Mouse (Mus musculus) cortical plate, adult 2 months (tissue): ENCODE data around the gene Ppp1cc. TPM values are rescaled to one million over a fixed set of nuclear protein-coding genes. Genes with fewer than 3 reads are reported as not detected.
"Not testable (repeated sequence)": the region's sequence is repeated elsewhere in the genome, so short reads cannot be mapped to it uniquely, and the experiment has no call there.

Experiments used
- H3K27ac ChIP-seq: fragments of 200-500 bp; 2 replicates; pipeline ENCODE4 v1.5.1; 2012; ENCODE audit warnings: low read length, control low read depth, inconsistent platforms; ENCODE audit not compliant: insufficient read depth
- H3K4me1 ChIP-seq: fragments of 200-500 bp; 2 replicates; pipeline ENCODE4 v1.6.1; 2011; ENCODE audit warnings: low read length; ENCODE audit not compliant: control insufficient read depth, insufficient read depth
- H3K4me3 ChIP-seq: fragments of 200-500 bp; 2 replicates; pipeline ENCODE4 v1.5.1; 2011; ENCODE audit warnings: mild to moderate bottlenecking, low read length, control low read depth; ENCODE audit not compliant: insufficient read depth
- CTCF ChIP-seq: fragments of 200-500 bp; IDR thresholded peaks from 2 replicates; pipeline ENCODE4 v1.5.1; 2011; ENCODE audit warnings: mild to moderate bottlenecking, control low read depth, low read length; ENCODE audit not compliant: insufficient read depth; ENCODE audit errors: extremely low read depth
- POLR2A ChIP-seq: fragments of 200-500 bp; IDR thresholded peaks from 2 replicates; pipeline ENCODE4 v1.6.1; 2011; ENCODE audit warnings: mild to moderate bottlenecking, low read length, control low read depth; ENCODE audit not compliant: insufficient read depth; ENCODE audit errors: extremely low read depth
- polyA plus RNA-seq: library from polyadenylated mRNA; depleted of rRNA; stranded (reverse); fragments of >200 nt; gene quantifications from 2 replicates; pipeline ENCODE4 v1.2.3, GENCODE M21; 2012

Gene Ppp1cc
- polyA plus RNA-seq, 1 experiment, result 186 TPM

- Histone ChIP-seq H3K4me3 (no peak overlapping the region), H3K27ac (no peak overlapping the region)
- TF ChIP-seq CTCF, result no peak
Observed at GRCm38 (mm10) chr5:122209591-122210368, 51.7 kb downstream of the Ppp1cc start.

GRCm38 (mm10) chr5:122210890-122211289 is 52.8 kb downstream of the Ppp1cc start:
- TF ChIP-seq POLR2A, result no peak
- TF ChIP-seq CTCF, result no peak
- Histone ChIP-seq H3K4me1 (no peaks in the 10 kb centered on the region), H3K4me3 (no peak overlapping the region), H3K27ac (no peak overlapping the region)

More at GRCm38 (mm10) chr5:122209591-122210368, 51.7 kb downstream of the Ppp1cc start:
- H3K4me1 ChIP-seq, result no peaks in the 10 kb centered on the region

GRCm38 (mm10) chr5:122212125-122212524 is 54.0 kb downstream of the Ppp1cc start:
- TF ChIP-seq CTCF (no peak), POLR2A (no peak)
- no peak overlapping the region for H3K27ac ChIP-seq
- no peaks in the 10 kb centered on the region for H3K4me1 ChIP-seq
- no peak overlapping the region for H3K4me3 ChIP-seq

GRCm38 (mm10) chr5:122212820-122213219 is 54.7 kb downstream of the Ppp1cc start:
- not testable (repeated sequence) for H3K4me3 ChIP-seq, H3K4me1 ChIP-seq, H3K27ac ChIP-seq

GRCm38 (mm10) chr5:122213861-122214260 is 55.8 kb downstream of the Ppp1cc start:
- H3K4me3 ChIP-seq, result no peak overlapping the region
- TF ChIP-seq CTCF, result no peak
- TF ChIP-seq POLR2A, result no peak
- no peak overlapping the region for H3K27ac ChIP-seq
- H3K4me1 ChIP-seq, result no peaks in the 10 kb centered on the region

- H3K4me1 ChIP-seq, result no peaks in the 10 kb centered on the region
- TF ChIP-seq CTCF, result no peak
- H3K27ac ChIP-seq, result no peak overlapping the region
- no peak overlapping the region for H3K4me3 ChIP-seq
Observed at GRCm38 (mm10) chr5:122217636-122218035, 59.6 kb downstream of the Ppp1cc start.

GRCm38 (mm10) chr5:122218109-122218905 is 60.2 kb downstream of the Ppp1cc start:
- Histone ChIP-seq H3K4me3 (no peak overlapping the region), H3K4me1 (no peaks in the 10 kb centered on the region), H3K27ac (no peak overlapping the region)
- no peak for TF ChIP-seq POLR2A
- TF ChIP-seq CTCF, result no peak

- TF ChIP-seq CTCF (no peak), POLR2A (no peak)
- no peaks in the 10 kb centered on the region for H3K4me1 ChIP-seq
Observed at GRCm38 (mm10) chr5:122218928-122219327, 60.9 kb downstream of the Ppp1cc start.

GRCm38 (mm10) chr5:122219655-122220629 is 61.9 kb downstream of the Ppp1cc start:
- no peak overlapping the region for H3K4me3 ChIP-seq
- no peak overlapping the region for H3K27ac ChIP-seq
- TF ChIP-seq CTCF, result no peak
- no peak for TF ChIP-seq POLR2A
- no peaks in the 10 kb centered on the region for H3K4me1 ChIP-seq

More at GRCm38 (mm10) chr5:122218928-122219327, 60.9 kb downstream of the Ppp1cc start:
- no peak overlapping the region for H3K27ac ChIP-seq
- H3K4me3 ChIP-seq, result no peak overlapping the region
